Mouse (Mus musculus) stomach, embryonic 15.5 days (tissue): ENCODE measurements around the gene Ttc27. TPM values are rescaled to one million over a fixed set of nuclear protein-coding genes. Genes with fewer than 3 reads are reported as not detected.

ENCODE experiments used
- ATAC-seq: fragments of 200-750 bp; cut with Nextera tagmentation; 2 replicates; pipeline ENCODE4 v1.8.0; 2017; ENCODE audit warnings: low read depth, moderate number of reproducible peaks, moderate TSS enrichment; ENCODE audit not compliant: insufficient read depth, low FRiP score
- H3K27ac ChIP-seq: fragments of 300-500 bp; sonication (generic); 2 replicates; pipeline ENCODE4 v1.5.1; 2015; ENCODE audit warnings: mild to moderate bottlenecking, inconsistent platforms
- H3K27me3 ChIP-seq: fragments of 300-500 bp; sonication (generic); replicated peaks from 2 replicates; pipeline ENCODE4 v1.6.1; 2015; ENCODE audit warnings: inconsistent platforms
- H3K36me3 ChIP-seq: fragments of 300-500 bp; sonication (generic); 2 replicates; pipeline ENCODE4 v1.6.1; 2015; ENCODE audit warnings: inconsistent platforms
- H3K4me1 ChIP-seq: fragments of 300-500 bp; sonication (generic); 2 replicates; pipeline ENCODE4 v1.6.1; 2015; ENCODE audit warnings: inconsistent platforms
- H3K4me2 ChIP-seq: fragments of 300-500 bp; sonication (generic); 2 replicates; pipeline ENCODE4 v1.6.1; 2015; ENCODE audit warnings: mild to moderate bottlenecking, inconsistent platforms
- H3K4me3 ChIP-seq: fragments of 300-500 bp; sonication (generic); replicated peaks from 2 replicates; pipeline ENCODE4 v1.5.1; 2015; ENCODE audit warnings: inconsistent platforms
- H3K9ac ChIP-seq: fragments of 300-500 bp; sonication (generic); 2 replicates; pipeline ENCODE4 v1.6.1; 2015; ENCODE audit warnings: inconsistent platforms
- H3K9me3 ChIP-seq: fragments of 300-500 bp; sonication (generic); 2 replicates; pipeline ENCODE4 v1.6.1; 2016; ENCODE audit warnings: inconsistent platforms
- WGBS: fragments of 180-500 bp; shearing (Covaris S2); methylation state at CpG from one replicate; pipeline ENCODE4 v1.1.7; 2015; 5-methylcytosine and 5-hydroxymethylcytosine counted together
- polyA plus RNA-seq: library from polyadenylated mRNA; unstranded; fragments of >200 nt; fragmentation: Nextera tagmentation; extraction: Ambion mirVana; gene quantifications from 2 replicates; pipeline ENCODE4 v1.2.1, GENCODE M21; 2015

Gene Ttc27
- polyA plus RNA-seq, 1 experiment from 2014 or later, result 21.6 TPM

GRCm38 (mm10) chr17:74803835-74804234 lies 86.3 kb downstream of the Ttc27 start:
- WGBS, result 91% methylated on average over 2 of the region's 2 CpGs
- no peaks in the 10 kb centered on the region for H3K36me3 ChIP-seq
- H3K4me1 ChIP-seq, result no peaks in the 10 kb centered on the region
- H3K4me2 ChIP-seq, result no peak overlapping the region
- no peaks in the 10 kb centered on the region for H3K27me3 ChIP-seq
- no peak overlapping the region for H3K4me3 ChIP-seq
- H3K27ac ChIP-seq, result no peak overlapping the region
- H3K9ac ChIP-seq, result no peak overlapping the region
- ATAC-seq, result no peak
- no peaks in the 10 kb centered on the region for H3K9me3 ChIP-seq

DNA sequence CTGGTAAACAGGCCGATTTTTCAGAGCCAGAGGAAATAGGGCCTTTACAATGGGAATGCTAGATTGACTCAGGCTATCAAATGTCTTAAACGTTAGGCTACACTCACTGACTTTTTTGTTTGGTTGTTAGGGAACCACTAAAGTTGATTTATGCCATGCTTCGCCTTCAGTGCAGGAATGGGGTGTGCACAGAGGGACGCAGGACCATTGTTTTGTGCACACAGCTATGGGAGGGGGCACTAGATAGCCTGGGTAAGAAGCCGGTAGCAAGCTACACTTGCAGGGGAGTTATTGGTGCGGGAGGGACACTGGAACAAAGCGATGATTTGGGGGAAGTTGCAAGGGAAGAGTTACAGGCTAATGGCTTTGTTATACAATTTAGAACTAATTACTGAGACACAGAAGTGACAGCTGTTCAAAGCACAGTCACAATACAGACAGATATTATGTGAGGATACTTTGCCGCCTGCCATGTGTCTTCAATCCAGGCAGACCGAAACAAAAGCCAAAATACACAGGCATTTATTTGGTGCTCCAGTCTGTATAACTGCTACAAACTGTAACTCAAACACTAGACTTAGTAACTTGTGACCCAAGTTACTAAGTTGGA lies 86.9 kb downstream of the Ttc27 start:
- no peaks in the 10 kb centered on the region for H3K9me3 ChIP-seq
- H3K27me3 ChIP-seq, result no peaks in the 10 kb centered on the region
- no peak overlapping the region for H3K9ac ChIP-seq
- H3K4me3 ChIP-seq, result no peak overlapping the region
- no peak overlapping the region for H3K27ac ChIP-seq
- H3K4me2 ChIP-seq, result no peak overlapping the region
- no peaks in the 10 kb centered on the region for H3K4me1 ChIP-seq
- no peak for ATAC-seq
- 53% methylated on average over 9 of the region's 9 CpGs for WGBS
- H3K36me3 ChIP-seq, result no peaks in the 10 kb centered on the region

DNA sequence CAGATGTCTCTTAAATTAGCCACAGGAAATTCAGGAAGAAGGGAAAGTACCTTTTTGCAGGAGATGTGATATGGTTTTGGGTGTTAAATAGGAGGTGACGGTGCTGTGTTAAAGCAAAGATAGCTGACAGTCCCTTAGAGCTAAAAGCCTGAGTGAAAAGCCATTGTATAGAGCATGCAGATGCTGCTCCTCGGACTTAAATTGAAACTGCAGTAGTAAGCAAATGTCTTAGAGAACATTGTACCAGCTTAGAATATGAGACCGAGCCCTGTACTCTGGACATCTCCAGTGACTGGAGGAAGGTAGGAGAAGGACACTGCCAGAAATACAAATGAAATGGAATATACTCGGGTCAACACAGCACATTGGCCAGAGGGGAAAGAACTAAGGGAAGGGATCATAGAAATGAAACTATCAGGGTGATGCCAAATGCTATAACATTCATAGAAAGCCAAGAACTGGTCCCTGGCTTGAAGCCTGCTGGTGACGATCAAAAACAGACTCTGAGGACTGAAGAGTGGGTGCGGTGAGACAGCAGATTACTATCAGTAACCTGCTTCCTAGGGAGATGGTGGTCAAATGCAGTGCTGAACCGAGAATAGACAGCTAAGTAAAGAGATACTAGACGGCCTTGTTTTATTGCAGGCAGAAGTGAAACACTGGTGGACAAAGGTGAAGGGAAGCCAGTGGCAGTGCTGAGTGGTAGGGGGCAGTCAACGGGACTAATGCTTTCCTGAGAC lies 90.1 kb downstream of the Ttc27 start:
- H3K4me3 ChIP-seq, result no peak overlapping the region
- no peaks in the 10 kb centered on the region for H3K4me1 ChIP-seq
- no peak overlapping the region for H3K4me2 ChIP-seq
- no peak overlapping the region for H3K27ac ChIP-seq
- H3K9me3 ChIP-seq, result no peaks in the 10 kb centered on the region
- no peaks in the 10 kb centered on the region for H3K27me3 ChIP-seq
- WGBS, result 72% methylated on average over 9 of the region's 9 CpGs
- H3K36me3 ChIP-seq, result no peaks in the 10 kb centered on the region
- H3K9ac ChIP-seq, result no peak overlapping the region
- ATAC-seq, result no peak

GRCm38 (mm10) chr17:74808330-74808729 lies 90.8 kb downstream of the Ttc27 start:
- H3K27ac ChIP-seq, result no peak overlapping the region
- no peaks in the 10 kb centered on the region for H3K4me1 ChIP-seq
- no peak overlapping the region for H3K4me3 ChIP-seq
- H3K9ac ChIP-seq, result no peak overlapping the region
- H3K4me2 ChIP-seq, result no peak overlapping the region
- H3K9me3 ChIP-seq, result no peaks in the 10 kb centered on the region
- no peaks in the 10 kb centered on the region for H3K27me3 ChIP-seq
- 73% methylated on average over 1 of the region's 1 CpGs for WGBS
- H3K36me3 ChIP-seq, result no peaks in the 10 kb centered on the region
- no peak for ATAC-seq

DNA sequence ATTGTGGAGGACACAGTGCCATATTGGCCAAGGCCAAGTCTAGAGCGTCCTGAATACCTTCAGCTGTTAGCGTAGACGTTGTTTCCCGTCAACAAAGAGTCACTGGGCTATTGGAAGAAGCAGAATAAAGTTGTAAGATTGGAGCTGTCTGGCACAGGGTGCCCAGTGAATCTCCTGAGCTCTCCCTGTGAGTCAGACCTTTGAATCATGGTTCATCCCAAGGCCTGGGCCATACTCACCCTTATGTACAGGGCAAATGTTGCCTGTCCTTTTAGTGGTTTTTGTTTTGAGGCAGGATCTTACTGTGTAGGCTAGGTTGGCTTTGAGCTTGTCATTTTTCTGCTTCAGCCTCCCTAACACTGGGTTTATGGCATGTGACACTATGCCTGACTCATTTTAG lies 91.4 kb downstream of the Ttc27 start:
- 86% methylated on average over 4 of the region's 4 CpGs for WGBS
- H3K4me2 ChIP-seq, result no peak overlapping the region

GRCm38 (mm10) chr17:74810892-74811625 lies 93.5 kb downstream of the Ttc27 start:
- H3K4me1 ChIP-seq, result no peaks in the 10 kb centered on the region
- no peaks in the 10 kb centered on the region for H3K27me3 ChIP-seq
- H3K4me2 ChIP-seq, result no peak overlapping the region
- peak; percentile 53; the same call in 1 of the 2 replicates for ATAC-seq
- no peak overlapping the region for H3K27ac ChIP-seq
- H3K9me3 ChIP-seq, result no peaks in the 10 kb centered on the region
- no peaks in the 10 kb centered on the region for H3K36me3 ChIP-seq
- WGBS, result 40% methylated on average over 3 of the region's 3 CpGs
- H3K9ac ChIP-seq, result no peak overlapping the region
- no peak overlapping the region for H3K4me3 ChIP-seq

More for the DNA sequence above, 91.4 kb downstream of the Ttc27 start:
- H3K4me1 ChIP-seq, result no peaks in the 10 kb centered on the region
- H3K9ac ChIP-seq, result no peak overlapping the region
- no peaks in the 10 kb centered on the region for H3K36me3 ChIP-seq
- ATAC-seq, result no peak
- H3K27me3 ChIP-seq, result no peaks in the 10 kb centered on the region
- no peaks in the 10 kb centered on the region for H3K9me3 ChIP-seq
- H3K4me3 ChIP-seq, result no peak overlapping the region
- H3K27ac ChIP-seq, result no peak overlapping the region

GRCm38 (mm10) chr17:74819711-74820110 lies 102.2 kb downstream of the Ttc27 start:
- H3K4me2 ChIP-seq, result no peak overlapping the region
- ATAC-seq, result no peak
- H3K36me3 ChIP-seq, result no peaks in the 10 kb centered on the region
- H3K4me1 ChIP-seq, result no peaks in the 10 kb centered on the region
- H3K27ac ChIP-seq, result no peak overlapping the region
- H3K4me3 ChIP-seq, result no peak overlapping the region
- no peaks in the 10 kb centered on the region for H3K27me3 ChIP-seq
- H3K9ac ChIP-seq, result no peak overlapping the region
- WGBS, result 63% methylated on average over 2 of the region's 2 CpGs
- H3K9me3 ChIP-seq, result no peaks in the 10 kb centered on the region

- Histone ChIP-seq H3K4me2 (no peak overlapping the region), H3K9ac (no peak overlapping the region), H3K27ac (no peak overlapping the region), H3K4me3 (no peak overlapping the region), H3K4me1 (no peaks in the 10 kb centered on the region), H3K9me3 (no peaks in the 10 kb centered on the region), H3K27me3 (no peaks in the 10 kb centered on the region), H3K36me3 (no peaks in the 10 kb centered on the region)
- ATAC-seq, result no peak
- WGBS, result 90% methylated on average over 2 of the region's 2 CpGs
Measured at GRCm38 (mm10) chr17:74830851-74831250, 113.3 kb downstream of the Ttc27 start.

DNA sequence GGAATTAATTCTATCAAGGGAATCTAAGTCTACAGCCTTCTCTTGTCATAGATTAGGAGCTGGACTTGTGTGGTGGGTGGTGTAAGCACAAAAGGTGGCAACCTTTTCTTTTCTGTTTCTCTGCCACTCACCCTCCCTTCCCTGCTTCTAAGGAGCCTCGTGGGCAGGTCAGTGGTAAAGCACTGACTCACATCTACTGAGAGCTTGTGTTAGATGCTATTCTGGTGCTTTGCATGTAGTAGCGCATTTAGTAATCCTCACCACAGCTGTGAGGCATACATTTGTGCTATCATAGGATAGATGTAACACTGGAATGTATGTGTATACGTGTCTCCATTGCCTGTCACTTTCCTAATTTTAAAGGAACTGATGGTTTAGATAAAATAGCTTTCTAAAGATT lies 124.2 kb downstream of the Ttc27 start:
- Histone ChIP-seq H3K27me3 (no peaks in the 10 kb centered on the region), H3K4me3 (no peak overlapping the region), H3K27ac (no peak overlapping the region), H3K9me3 (no peaks in the 10 kb centered on the region), H3K4me2 (no peak overlapping the region), H3K9ac (no peak overlapping the region), H3K36me3 (no peaks in the 10 kb centered on the region; the same call in 1 of the 2 replicates), H3K4me1 (peaks cover 4% of the 10 kb centered on the region; the same call in 1 of the 2 replicates)
- ATAC-seq, result no peak
- WGBS, result 69% methylated on average over 3 of the region's 3 CpGs

DNA sequence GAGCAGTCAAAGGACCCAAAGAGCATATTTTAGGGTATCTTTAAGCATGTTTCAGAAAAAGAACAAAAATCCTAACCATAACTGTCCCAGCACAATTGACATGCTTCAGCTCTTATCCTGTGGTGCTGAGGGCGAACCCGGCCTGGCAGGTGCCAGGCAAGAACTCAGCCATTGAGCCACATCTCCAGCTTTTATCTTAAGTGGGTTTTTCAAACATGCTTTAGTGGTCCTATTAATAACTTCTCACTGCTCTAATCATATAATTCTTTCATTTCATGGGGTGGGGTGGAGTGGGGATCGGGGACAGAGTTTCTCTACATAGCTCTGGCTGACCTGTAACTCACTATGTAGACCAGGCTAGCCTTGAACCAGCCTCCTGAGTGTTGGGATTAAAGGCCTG lies 125.1 kb downstream of the Ttc27 start:
- Histone ChIP-seq H3K36me3 (no peaks in the 10 kb centered on the region; the same call in 1 of the 2 replicates), H3K27ac (no peak overlapping the region), H3K4me2 (no peak overlapping the region), H3K9ac (no peak overlapping the region), H3K4me1 (peaks cover 4% of the 10 kb centered on the region; the same call in 1 of the 2 replicates), H3K9me3 (no peaks in the 10 kb centered on the region), H3K4me3 (no peak overlapping the region), H3K27me3 (no peaks in the 10 kb centered on the region)
- 88% methylated on average over 3 of the region's 3 CpGs for WGBS
- ATAC-seq, result no peak

GRCm38 (mm10) chr17:74843486-74843885 lies 126.0 kb downstream of the Ttc27 start:
- Histone ChIP-seq H3K4me1 (peaks cover 4% of the 10 kb centered on the region; the same call in 1 of the 2 replicates), H3K4me3 (no peak overlapping the region), H3K27me3 (no peaks in the 10 kb centered on the region), H3K36me3 (no peaks in the 10 kb centered on the region), H3K27ac (no peak overlapping the region), H3K9ac (no peak overlapping the region), H3K9me3 (no peaks in the 10 kb centered on the region), H3K4me2 (no peak overlapping the region)
- ATAC-seq, result no peak
- WGBS, result 86% methylated on average over 6 of the region's 6 CpGs
